Mouse (Mus musculus): ENCODE measurements at regions not wholly inside any gene's neighbourhood (a gene's known extent, or its start where the extent isn't known, plus 50 kb on each side); places are given as distances from the start of the nearest gene placed in this dataset.

DNA sequence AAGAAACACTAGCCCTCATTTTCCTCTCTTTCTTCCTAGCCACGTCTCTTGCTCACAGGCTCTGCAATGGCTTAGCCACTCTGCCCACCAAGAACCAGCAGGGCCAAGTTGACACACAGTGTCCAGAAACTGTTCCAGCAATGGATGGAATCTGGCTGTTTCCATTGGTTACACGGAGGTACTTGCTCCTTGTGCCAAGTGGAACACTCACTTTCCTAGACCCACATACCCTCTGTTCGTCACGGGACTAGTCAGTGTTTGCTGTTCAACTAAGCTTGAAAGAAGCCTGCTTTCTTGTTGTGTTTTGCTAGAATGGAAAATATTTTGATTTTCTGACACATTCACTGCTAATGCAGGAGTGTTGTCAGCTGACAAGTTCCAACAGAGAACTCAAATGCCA is 575.7 kb upstream of the Gulo start:
- intact Hi-C loops (cut with DNase I) = no loop called here
- no peak for DNase-seq

GRCm38 (mm10) chr14:66579904-66580492 is 571.0 kb upstream of the Gulo start:
- intact Hi-C loops (cut with DNase I) = no loop called here

GRCm38 (mm10) chr14:66566600-66566999 is 557.6 kb upstream of the Gulo start:
- intact Hi-C loops (cut with DNase I) = no loop called here
- DNase-seq = no peak

More at GRCm38 (mm10) chr14:66579904-66580492, 571.0 kb upstream of the Gulo start:
- no peak for DNase-seq

DNA sequence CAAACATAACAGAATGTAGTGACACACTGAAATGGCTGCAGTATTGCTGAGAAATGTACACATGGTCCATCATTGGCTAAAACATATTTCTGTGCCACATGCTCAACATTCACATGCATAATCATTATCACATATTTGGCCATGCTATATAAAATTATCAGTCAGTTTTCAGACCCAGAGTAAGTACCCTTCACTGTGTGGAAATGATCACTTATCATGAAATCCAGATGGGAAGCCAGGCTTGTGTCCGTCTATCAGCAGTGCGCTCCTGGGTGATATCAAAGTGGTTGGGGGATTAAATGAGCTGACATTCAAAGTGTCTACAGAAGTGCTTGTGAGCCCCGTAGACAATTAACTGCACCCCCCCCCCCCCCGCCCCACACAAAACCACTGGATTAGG is 553.7 kb upstream of the Gulo start:
- no peak for DNase-seq
- intact Hi-C loops (cut with DNase I) = no loop called here

- DNase-seq = no peak
- intact Hi-C loops (cut with DNase I) = no loop called here
Observed at GRCm38 (mm10) chr14:66561715-66562114, 552.7 kb upstream of the Gulo start.

- intact Hi-C loops (cut with DNase I) = no loop called here
- no peak for DNase-seq
Observed at GRCm38 (mm10) chr14:66561042-66561590, 552.1 kb upstream of the Gulo start.

DNA sequence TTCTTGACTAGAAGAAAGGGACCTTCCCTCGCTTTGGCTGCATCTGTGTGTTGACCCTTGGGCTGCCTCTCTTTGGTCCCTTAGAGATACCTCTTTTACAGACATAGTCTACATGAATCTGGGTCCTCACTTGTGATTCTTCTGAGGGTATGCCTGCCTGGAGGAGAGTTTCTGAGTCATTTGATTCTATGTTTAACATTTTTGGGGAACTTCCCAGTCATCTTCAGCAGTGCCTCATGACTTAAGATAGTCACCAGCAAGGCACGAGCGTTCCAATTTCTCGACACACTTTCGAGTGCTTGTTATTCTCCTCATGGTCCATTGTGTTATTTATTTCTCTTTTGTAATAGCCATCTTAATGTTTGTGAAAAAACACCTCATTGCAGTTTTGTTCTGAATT is 549.4 kb upstream of the Gulo start:
- intact Hi-C loops (cut with DNase I) = no loop called here
- no peak for DNase-seq

GRCm38 (mm10) chr14:66557631-66558030 is 548.6 kb upstream of the Gulo start:
- peak; percentile 46 to 52 for DNase-seq
- intact Hi-C loops (cut with DNase I) = no loop called here

- no peak for DNase-seq
- intact Hi-C loops (cut with DNase I) = no loop called here
Observed at GRCm38 (mm10) chr14:66538498-66538897, 529.5 kb upstream of the Gulo start.

GRCm38 (mm10) chr14:66534671-66535070 is 525.7 kb upstream of the Gulo start:
- DNase-seq = no peak
- intact Hi-C loops (cut with DNase I) = no loop called here

GRCm38 (mm10) chr14:66528135-66528534 is 519.1 kb upstream of the Gulo start:
- no peak for DNase-seq
- intact Hi-C loops (cut with DNase I) = no loop called here

- no peak for DNase-seq
- intact Hi-C loops (cut with DNase I) = no loop called here
Observed at GRCm38 (mm10) chr14:66527061-66527460, 518.1 kb upstream of the Gulo start.

DNA sequence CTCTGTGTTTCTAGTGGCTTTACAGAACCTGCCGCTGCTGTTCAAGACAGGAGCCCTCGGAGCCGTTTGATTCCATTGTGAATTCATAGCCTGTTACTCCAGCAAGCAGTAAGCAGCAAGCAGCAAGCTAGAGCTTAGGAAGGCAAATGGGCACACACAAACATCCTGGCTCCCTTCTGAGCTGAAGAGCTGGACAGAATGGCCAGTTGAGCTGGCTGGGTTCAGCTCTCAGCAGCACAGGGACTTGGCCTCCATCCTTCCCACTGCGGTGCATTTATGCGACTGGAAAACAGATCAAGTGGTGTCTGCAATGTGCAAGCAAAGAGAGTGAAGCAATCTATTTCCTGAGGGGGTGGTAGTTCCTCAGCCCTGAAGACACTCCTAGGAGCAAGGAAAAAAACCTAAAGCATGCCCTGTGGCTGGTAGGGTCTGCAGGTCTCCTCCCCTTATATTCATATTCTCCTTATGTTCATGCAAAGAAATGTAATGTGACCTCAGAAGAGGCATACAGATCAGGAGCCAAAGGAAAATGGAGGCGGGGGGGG is 513.9 kb upstream of the Gulo start:
- no peak for DNase-seq
- intact Hi-C loops (cut with DNase I) = no loop called here

- intact Hi-C loops (cut with DNase I) = no loop called here
- DNase-seq = no peak
Observed at GRCm38 (mm10) chr14:66521836-66522629, 513.0 kb upstream of the Gulo start.

GRCm38 (mm10) chr14:66516770-66517169 is 507.8 kb upstream of the Gulo start:
- DNase-seq = no peak
- intact Hi-C loops (cut with DNase I) = no loop called here

DNA sequence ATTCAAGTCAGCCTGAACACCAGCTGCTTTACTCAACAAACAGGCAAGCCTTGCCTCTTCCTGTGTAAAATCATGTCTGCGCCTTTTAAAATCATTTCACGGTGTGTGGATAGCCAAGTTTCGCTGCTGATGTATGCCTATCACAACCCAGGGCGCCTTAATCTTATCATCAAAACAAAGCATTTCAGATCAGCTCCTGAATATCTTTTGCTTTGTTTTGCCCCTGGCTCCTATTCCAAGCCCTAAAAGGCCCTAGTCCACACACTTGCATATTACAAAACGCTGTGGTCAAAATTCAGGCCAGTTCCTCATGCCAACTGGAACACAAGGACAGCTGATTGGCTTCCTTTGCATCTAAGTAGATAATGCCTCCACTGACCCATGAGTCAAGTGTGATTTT is 501.7 kb upstream of the Gulo start:
- intact Hi-C loops (cut with DNase I) = no loop called here
- DNase-seq = no peak

- DNase-seq = no peak
- intact Hi-C loops (cut with DNase I) = no loop called here
Observed at GRCm38 (mm10) chr14:66510218-66510617, 501.2 kb upstream of the Gulo start.

- no peak for DNase-seq
- intact Hi-C loops (cut with DNase I) = no loop called here
Observed at GRCm38 (mm10) chr14:66509706-66510105, 500.7 kb upstream of the Gulo start.

GRCm38 (mm10) chr14:66501995-66502394 is 493.0 kb upstream of the Gulo start:
- intact Hi-C loops (cut with DNase I) = no loop called here
- no peak for DNase-seq

GRCm38 (mm10) chr14:66499896-66500295 is 490.9 kb upstream of the Gulo start:
- intact Hi-C loops (cut with DNase I) = no loop called here
- DNase-seq = peak; percentile 56 to 65

- intact Hi-C loops (cut with DNase I) = no loop called here
- no peak for DNase-seq
Observed at GRCm38 (mm10) chr14:66495146-66495545, 486.1 kb upstream of the Gulo start.

DNA sequence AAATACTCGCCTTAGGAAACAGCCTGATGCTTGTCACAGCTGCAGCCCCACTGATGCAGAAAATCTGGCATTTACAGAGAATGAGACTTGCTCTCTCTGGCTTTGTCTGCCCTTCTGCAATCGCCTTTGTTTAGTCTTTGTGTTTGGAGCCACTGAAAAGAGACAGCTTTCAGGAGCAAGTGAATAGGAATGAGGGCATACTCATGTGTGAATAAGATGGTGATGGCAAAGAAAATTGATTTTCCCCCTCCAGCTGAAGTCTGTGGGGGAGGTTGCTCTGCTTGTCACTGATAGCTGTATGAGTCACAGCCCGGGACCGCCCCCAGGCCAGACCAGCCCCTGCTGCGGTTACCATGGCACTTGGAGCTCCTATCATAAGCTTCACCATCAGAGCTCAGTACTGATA is 485.5 kb upstream of the Gulo start:
- peak; percentile 18 to 43 for DNase-seq
- intact Hi-C loops (cut with DNase I) = no loop called here

All from heart, postnatal 36 days (tissue).